Mouse (Mus musculus): Measurements from ENCODE around the gene Tmem50a. TPM values are rescaled to one million over a fixed set of nuclear protein-coding genes. Genes with fewer than 3 reads are reported as not detected.

Gene Tmem50a
- 10 to 100 TPM in 24 of 26 experiments, 1 to 10 TPM in 2; 6.3 to 68.8 (median 31.3) TPM for total RNA-seq (2018; cell fraction: chromatin; rRNA removed)
- total RNA-seq (2018; cell fraction: cytosol; rRNA removed) = 100 to 1,000 TPM; 294 to 457 (median 369) TPM
- total RNA-seq (2018; cell fraction: nucleus; rRNA removed) = 100 to 1,000 TPM; 103 to 331 (median 212) TPM
- polyA plus RNA-seq (2018) = 279 to 472 TPM (median 312 TPM) in 3 replicates

DNA sequence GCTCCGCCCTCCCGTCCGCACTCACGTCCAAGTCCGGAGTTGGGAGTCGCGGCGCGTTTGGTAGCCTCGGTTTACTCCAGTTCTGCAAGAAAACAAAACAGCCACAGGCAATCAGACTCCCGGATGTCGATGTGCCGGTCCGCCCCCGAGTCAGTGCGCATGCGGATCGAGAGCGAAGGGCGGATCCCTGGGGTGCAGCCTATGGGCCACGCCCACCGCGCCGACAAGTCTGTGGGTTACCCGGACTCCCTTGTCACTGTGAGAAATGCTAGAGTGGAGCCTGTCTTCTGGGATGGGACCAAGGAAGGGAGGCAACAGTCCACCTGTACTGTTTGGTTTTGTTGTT lies at the start of gene Tmem50a:
Gene Tmem50a (minus strand): TSS at position 161 of the 346 bp plus-strand sequence.
- Histone ChIP-seq H3K79me2 (ENCODE audit: inconsistent target) (peaks cover 59% of the 10 kb centered on the region), H3K36me3 (ENCODE audit: inconsistent target) (peaks cover 14% of the 10 kb centered on the region), H3K27ac (peak within 1 kb of the TSS; percentile 87), H3K4me3 (ENCODE audit: inconsistent target) (peak within 1 kb of the TSS; percentile 79)
- WGBS (ENCODE audit: missing documents) = under 1% methylated on average over 22 of the region's 25 CpGs

GRCm38 (mm10) chr4:134963021-134963776 lies 48.4 kb upstream of the Tmem50a start:
- no peak overlapping the region for H3K27ac ChIP-seq
- H3K4me3 ChIP-seq (ENCODE audit: inconsistent target) = peak overlapping the region; percentile 26
- 10% methylated on average over 19 of the region's 19 CpGs for WGBS (ENCODE audit: missing documents)
- H3K36me3 ChIP-seq (ENCODE audit: inconsistent target) = no peaks in the 10 kb centered on the region
- H3K79me2 ChIP-seq (ENCODE audit: inconsistent target) = no peaks in the 10 kb centered on the region

DNA sequence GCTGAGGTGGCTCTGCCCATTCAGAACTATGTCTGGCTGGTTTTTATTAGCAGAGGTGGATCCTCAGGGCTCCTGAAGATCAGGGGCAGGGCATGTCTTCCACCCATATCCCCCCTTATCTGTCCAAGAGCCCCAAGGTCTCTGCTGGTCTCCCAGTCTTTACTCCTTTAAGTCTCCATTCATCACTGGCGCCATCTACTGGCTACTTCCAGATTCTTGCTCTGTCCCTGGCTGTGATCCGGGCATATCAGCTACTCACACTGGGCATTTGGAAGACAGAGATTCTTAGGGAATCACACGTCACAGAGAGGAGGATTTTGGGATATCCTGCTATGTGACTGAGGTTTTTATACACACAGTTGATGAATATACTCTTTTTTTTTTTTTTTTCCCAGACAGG lies 41.5 kb upstream of the Tmem50a start:
- no peak overlapping the region for H3K27ac ChIP-seq
- 12% methylated on average over 3 of the region's 3 CpGs for WGBS (ENCODE audit: missing documents)
- H3K36me3 ChIP-seq (ENCODE audit: inconsistent target) = no peaks in the 10 kb centered on the region
- H3K4me3 ChIP-seq (ENCODE audit: inconsistent target) = no peak overlapping the region
- no peaks in the 10 kb centered on the region for H3K79me2 ChIP-seq (ENCODE audit: inconsistent target)

DNA sequence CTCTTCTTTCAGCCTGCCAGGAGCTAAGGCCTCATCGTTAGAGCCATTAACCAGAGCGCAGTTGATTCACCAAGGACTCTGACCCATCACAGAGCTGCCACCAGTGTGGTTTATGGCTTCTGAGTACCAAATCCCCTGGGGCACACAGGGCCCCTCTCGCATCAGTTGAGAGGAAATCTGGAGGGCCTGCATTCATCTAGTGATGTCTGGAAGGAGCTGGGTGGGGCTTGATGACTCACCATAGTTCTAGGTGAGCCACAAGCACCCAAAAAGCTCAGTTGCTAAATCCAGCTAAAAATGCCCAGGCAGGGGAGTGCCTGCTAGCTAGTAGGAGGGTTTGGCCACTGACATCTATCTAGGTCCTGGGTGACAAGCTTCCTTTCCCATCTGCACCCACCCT lies 41.0 kb upstream of the Tmem50a start:
- WGBS (ENCODE audit: missing documents) = 45% methylated on average over 3 of the region's 3 CpGs
- no peak overlapping the region for H3K27ac ChIP-seq
- H3K36me3 ChIP-seq (ENCODE audit: inconsistent target) = no peaks in the 10 kb centered on the region
- H3K79me2 ChIP-seq (ENCODE audit: inconsistent target) = no peaks in the 10 kb centered on the region
- no peak overlapping the region for H3K4me3 ChIP-seq (ENCODE audit: inconsistent target)

- Histone ChIP-seq H3K36me3 (ENCODE audit: inconsistent target) (no peaks in the 10 kb centered on the region), H3K27ac (no peak overlapping the region), H3K79me2 (ENCODE audit: inconsistent target) (no peaks in the 10 kb centered on the region), H3K4me3 (ENCODE audit: inconsistent target) (no peak overlapping the region)
- WGBS (ENCODE audit: missing documents) = 97% methylated on average over 2 of the region's 2 CpGs
These were observed 40.4 kb upstream of the Tmem50a start for GRCm38 (mm10) chr4:134955196-134955595.

DNA sequence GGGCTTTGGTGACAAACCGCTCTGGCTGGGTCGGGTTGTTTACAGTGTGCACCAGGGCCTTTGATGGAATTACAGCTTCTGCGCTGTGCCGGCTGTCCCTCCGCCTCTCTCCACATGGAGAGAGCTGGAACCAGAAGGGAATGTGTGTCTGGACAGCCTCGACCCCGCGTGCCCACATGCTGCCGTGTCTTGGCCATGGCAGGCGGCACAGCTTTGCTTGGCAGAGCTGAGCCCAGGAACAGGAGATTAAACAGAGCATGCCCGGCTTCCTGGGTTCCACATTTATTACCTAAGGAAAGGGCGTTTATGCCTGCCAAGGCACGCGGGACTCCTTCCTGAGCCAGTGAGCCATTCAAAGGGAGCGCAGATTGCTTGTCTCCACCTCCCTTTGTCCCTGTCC lies 39.6 kb upstream of the Tmem50a start:
- no peak overlapping the region for H3K27ac ChIP-seq
- H3K36me3 ChIP-seq (ENCODE audit: inconsistent target) = no peaks in the 10 kb centered on the region
- H3K4me3 ChIP-seq (ENCODE audit: inconsistent target) = no peak overlapping the region
- 85% methylated on average over 15 of the region's 15 CpGs for WGBS (ENCODE audit: missing documents)
- H3K79me2 ChIP-seq (ENCODE audit: inconsistent target) = no peaks in the 10 kb centered on the region

DNA sequence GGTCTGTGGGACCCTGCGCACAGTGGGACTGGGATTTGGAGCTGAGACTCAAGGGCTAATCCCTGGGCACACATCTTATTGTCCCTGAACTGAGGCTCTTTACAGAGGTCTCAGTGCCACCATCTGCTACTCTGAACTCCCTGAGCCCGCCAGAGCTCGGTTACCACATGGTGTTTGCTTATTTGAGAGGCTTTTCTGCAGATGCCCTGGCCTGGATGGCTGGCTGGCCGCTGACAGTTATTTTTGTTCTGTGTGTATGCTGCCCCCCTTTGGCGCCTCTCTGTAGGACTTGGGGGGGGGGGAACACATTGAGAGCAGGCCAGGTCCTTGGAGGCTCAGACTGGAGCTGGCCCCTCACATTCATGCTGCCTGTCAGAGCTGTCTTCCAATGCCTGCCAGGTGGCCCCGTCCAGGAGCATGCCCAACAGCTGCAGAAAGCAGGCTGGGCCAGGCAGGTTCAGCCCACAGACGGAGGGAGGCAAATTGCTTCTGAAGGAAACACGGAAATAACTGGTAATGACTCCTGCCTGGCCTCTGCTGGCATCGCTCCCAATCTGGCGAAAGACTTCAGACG lies 35.8 kb upstream of the Tmem50a start:
- Histone ChIP-seq H3K36me3 (ENCODE audit: inconsistent target) (no peaks in the 10 kb centered on the region), H3K79me2 (ENCODE audit: inconsistent target) (no peaks in the 10 kb centered on the region), H3K27ac (no peak overlapping the region), H3K4me3 (ENCODE audit: inconsistent target) (no peak overlapping the region)
- WGBS (ENCODE audit: missing documents) = 25% methylated on average over 11 of the region's 11 CpGs

GRCm38 (mm10) chr4:134946024-134946744 lies 31.4 kb upstream of the Tmem50a start:
- H3K79me2 ChIP-seq (ENCODE audit: inconsistent target) = no peaks in the 10 kb centered on the region
- H3K36me3 ChIP-seq (ENCODE audit: inconsistent target) = no peaks in the 10 kb centered on the region
- WGBS (ENCODE audit: missing documents) = 19% methylated on average over 17 of the region's 17 CpGs
- H3K4me3 ChIP-seq (ENCODE audit: inconsistent target) = no peak overlapping the region
- H3K27ac ChIP-seq = no peak overlapping the region

- no peaks in the 10 kb centered on the region for H3K36me3 ChIP-seq (ENCODE audit: inconsistent target)
- WGBS (ENCODE audit: missing documents) = 78% methylated on average over 27 of the region's 27 CpGs
- H3K27ac ChIP-seq = no peak overlapping the region
- H3K4me3 ChIP-seq (ENCODE audit: inconsistent target) = no peak overlapping the region
- H3K79me2 ChIP-seq (ENCODE audit: inconsistent target) = no peaks in the 10 kb centered on the region
These were observed 29.1 kb upstream of the Tmem50a start for GRCm38 (mm10) chr4:134943758-134944538.

- 92% methylated on average over 8 of the region's 9 CpGs for WGBS (ENCODE audit: missing documents)
- Histone ChIP-seq H3K27ac (no peak overlapping the region), H3K4me3 (ENCODE audit: inconsistent target) (no peak overlapping the region), H3K36me3 (ENCODE audit: inconsistent target) (peaks cover 22% of the 10 kb centered on the region), H3K79me2 (ENCODE audit: inconsistent target) (no peaks in the 10 kb centered on the region)
These were observed 25.1 kb upstream of the Tmem50a start for GRCm38 (mm10) chr4:134939900-134940299.

DNA sequence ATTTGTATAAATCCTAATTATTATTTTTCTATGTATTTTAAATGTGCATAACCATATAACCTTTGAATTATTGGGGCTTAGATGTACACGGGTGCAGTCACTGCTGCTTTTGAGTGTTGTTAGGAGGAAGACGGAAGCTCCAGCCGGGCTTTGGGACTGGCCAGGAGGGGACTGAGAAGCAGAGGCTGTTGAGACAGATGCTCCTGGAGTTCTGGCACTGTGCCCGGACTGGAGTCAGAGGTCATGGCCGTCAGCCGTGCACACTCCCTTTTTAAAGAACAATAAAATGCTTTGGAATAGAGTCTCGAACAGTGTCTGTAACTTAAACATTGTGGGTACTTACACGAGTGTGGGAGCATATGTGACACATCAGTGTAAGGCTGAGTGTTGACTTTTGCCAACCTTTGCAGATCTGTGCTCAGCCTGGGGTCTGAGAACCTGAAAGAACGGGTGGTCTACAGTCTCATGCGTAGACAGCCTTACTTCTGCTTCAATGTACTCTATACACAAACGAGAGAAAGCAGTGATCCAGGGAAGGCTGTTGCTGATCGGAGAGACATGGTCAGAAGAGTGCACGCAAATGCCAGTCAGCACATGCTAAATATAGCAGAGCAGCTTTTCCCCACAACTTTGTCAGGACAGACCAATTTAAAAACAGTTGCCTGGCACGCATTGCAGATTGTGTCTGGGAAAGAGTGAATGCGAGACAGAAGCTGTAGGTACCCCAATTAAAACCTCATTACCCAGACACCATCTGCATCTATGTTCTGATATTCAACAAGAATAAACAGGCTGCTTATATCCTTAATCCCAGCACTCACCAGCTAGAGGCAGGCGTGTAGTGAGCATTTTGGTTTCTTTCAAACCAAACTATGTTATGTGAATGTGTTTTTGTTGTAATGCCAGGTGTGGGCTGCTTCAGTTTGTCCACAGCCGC lies 22.7 kb upstream of the Tmem50a start:
- peaks cover 17% of the 10 kb centered on the region for H3K79me2 ChIP-seq (ENCODE audit: inconsistent target)
- H3K36me3 ChIP-seq (ENCODE audit: inconsistent target) = peaks cover 46% of the 10 kb centered on the region
- H3K4me3 ChIP-seq (ENCODE audit: inconsistent target) = no peak overlapping the region
- H3K27ac ChIP-seq = no peak overlapping the region
- 81% methylated on average over 17 of the region's 17 CpGs for WGBS (ENCODE audit: missing documents)

- Histone ChIP-seq H3K4me3 (ENCODE audit: inconsistent target) (peak within 1 kb of the TSS; percentile 64), H3K36me3 (ENCODE audit: inconsistent target) (peaks cover 59% of the 10 kb centered on the region), H3K27ac (peak within 1 kb of the TSS; percentile 47), H3K79me2 (ENCODE audit: inconsistent target) (peaks cover 52% of the 10 kb centered on the region)
- 2% methylated on average over 47 of the region's 68 CpGs for WGBS (ENCODE audit: missing documents)
These were observed 16.1 kb upstream of the Tmem50a start, which contains the start of gene Syf2 for GRCm38 (mm10) chr4:134930684-134931481. TSS of gene Syf2 (plus strand) at chr4:134930898.

DNA sequence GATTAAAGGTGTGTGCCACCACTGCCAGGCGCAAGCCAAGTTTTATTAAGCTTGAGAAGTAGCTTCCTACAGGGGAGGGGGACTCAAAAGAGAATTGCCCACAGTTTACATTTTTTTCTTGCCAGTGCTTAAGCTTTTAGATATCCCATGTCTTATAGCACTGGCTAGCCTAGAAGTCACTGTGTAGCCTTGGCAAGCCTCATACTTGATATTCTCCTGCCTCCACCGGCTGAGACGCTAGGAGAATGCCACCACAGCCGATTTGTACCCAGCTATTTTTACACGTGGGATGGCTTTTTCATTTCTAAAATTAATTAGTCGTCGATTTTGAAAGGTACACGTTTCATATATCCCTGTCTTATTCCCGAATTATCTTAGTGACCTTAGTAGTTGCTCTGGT lies 15.4 kb upstream of the Tmem50a start:
- Histone ChIP-seq H3K4me3 (ENCODE audit: inconsistent target) (peak overlapping the region; percentile 1; the same call in 1 of the 2 replicates), H3K36me3 (ENCODE audit: inconsistent target) (peaks cover 59% of the 10 kb centered on the region), H3K27ac (peak overlapping the region; percentile 47), H3K79me2 (ENCODE audit: inconsistent target) (peaks cover 59% of the 10 kb centered on the region)
- WGBS (ENCODE audit: missing documents) = 23% methylated on average over 9 of the region's 9 CpGs
